Mouse (Mus musculus): Measurements from ENCODE around the gene Camta1.
A peak's percentile ranks its signal among the peaks of the same experiment; 100 is the strongest.

Camta1 gene

GRCm38 (mm10) chr4:151282103-151282502, 579.6 kb downstream of the Camta1 start:
- no peak for DNase-seq (ENCODE audit: inconsistent ontology term)

DNA sequence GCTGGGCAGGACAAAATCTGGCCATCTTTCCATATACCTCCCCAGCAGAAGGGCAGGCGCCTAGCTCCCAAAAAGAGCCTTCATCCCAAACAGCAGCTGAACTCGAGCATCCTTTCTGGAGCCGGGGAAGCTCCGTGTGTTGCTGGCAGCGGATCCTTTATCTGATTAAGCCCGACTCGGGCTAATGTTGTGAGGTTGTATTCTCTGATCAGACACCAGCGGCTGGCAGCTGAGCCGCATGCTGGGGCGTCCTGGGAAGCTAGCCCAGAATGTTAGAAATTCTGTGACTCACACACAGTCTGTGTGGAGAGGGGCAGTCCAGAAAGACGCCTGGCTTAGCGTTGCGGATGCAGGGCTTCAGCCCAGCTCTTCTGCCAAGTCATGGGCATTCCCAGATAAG, 586.4 kb downstream of the Camta1 start:
- peak; percentile 95 for DNase-seq (ENCODE audit: inconsistent ontology term)

GRCm38 (mm10) chr4:151263786-151264414, 597.8 kb downstream of the Camta1 start:
- DNase-seq (ENCODE audit: inconsistent ontology term), result no peak

- no peak for DNase-seq (ENCODE audit: inconsistent ontology term)
Observed at GRCm38 (mm10) chr4:151263052-151263451, 598.6 kb downstream of the Camta1 start.

DNA sequence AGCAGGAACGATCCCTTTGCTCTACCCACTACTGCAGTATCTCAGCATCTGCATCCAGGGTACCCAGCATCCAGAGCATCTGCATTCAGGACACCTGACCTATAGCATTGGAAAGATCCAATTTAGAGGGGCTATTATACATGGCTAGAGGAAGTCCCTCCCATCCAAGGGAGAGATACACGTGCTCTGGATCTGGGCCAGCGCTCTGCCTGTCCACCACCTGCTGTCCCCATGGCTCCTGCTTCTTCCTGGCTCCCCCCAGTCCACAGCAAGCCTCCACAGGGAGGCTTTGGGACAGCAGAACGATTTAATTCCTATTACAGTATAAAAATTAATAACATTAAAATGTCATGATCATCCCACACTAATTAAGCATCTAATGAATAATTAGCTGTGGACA, 605.1 kb downstream of the Camta1 start:
- no peak for DNase-seq (ENCODE audit: inconsistent ontology term)

- DNase-seq (ENCODE audit: inconsistent ontology term), result peak; percentile 51
Observed at GRCm38 (mm10) chr4:151250824-151251223, 610.9 kb downstream of the Camta1 start.

DNA sequence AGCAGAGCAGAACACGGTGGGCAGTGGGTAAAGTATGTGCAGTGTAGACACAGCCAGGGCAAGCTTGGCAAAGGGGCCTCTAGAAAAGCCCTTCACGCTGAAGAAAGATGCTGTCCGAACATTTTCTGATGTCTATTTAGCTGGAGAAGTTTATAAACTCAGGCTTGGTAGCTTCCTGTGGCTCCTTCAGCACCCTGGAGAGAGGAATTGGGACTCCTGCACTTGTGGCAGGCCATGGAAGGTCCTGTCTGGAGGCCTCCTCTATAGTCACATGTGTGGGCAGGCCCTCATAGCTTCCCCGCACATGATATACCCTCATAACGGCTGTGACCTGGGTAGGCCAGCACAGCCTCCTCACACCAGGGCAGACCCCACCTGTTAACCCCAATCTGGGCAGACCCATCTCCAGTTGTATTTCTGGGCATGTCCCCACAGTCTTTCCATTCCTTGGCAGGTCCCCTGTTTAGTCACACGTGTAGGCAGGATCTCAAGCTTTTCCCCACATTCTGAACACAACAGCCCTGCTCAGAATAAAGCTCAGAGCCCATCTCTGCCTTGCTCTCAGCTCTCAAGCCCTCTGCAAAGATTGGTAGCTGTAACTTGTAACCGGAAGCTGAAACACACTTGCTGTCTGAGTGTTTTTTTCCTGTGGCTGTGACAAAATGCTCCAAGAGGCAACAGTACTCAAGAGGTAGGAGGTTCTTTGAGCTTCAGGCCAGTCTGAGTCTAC, 616.4 kb downstream of the Camta1 start:
- no peak for DNase-seq (ENCODE audit: inconsistent ontology term)

GRCm38 (mm10) chr4:151243445-151243844, 618.2 kb downstream of the Camta1 start:
- no peak for DNase-seq (ENCODE audit: inconsistent ontology term)

DNA sequence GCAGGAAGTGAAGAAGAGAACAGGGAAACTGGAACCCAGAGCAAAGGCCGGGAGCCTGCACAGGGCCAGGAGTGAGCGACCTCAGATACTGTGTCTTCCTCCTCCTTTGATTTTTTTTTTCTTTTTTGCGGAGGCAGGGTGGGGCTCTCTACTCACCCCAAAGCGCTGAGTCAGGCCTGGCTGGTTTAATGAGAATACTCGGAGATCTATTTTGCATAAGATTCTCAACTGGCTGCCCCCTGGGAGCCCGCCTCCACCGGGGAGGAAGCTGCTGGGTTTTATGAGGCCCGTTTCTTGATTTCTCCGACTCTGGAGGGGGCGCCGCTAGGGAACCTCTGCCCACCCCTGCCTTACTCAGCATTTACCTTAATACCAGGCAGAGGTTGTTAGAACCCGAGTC, 618.9 kb downstream of the Camta1 start:
- no peak for DNase-seq (ENCODE audit: inconsistent ontology term)

DNA sequence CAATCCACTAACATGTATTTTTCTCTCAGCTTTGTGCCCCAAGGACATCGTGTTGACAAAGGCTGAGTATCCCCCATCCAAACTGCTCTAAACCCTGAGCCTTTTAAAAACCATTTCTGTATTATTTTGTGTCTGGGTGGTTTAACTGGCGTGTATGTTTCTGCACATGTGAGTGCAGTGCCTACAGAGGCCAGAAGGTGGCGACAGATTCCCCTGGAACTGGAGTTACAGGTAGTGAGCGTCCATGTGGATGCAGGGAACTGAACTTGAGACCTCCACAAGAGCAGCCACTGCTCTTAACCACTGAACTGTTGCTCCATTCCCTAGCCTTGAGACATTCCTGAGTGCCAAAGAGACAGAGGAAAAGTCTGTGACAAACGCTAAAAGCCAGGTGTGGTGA, 621.2 kb downstream of the Camta1 start:
- no peak for DNase-seq (ENCODE audit: inconsistent ontology term)

- peak; percentile 40 for DNase-seq (ENCODE audit: inconsistent ontology term)
Observed at GRCm38 (mm10) chr4:151238970-151239684, 622.5 kb downstream of the Camta1 start.

- DNase-seq (ENCODE audit: inconsistent ontology term), result no peak
Observed at GRCm38 (mm10) chr4:151237501-151237900, 624.2 kb downstream of the Camta1 start.

DNA sequence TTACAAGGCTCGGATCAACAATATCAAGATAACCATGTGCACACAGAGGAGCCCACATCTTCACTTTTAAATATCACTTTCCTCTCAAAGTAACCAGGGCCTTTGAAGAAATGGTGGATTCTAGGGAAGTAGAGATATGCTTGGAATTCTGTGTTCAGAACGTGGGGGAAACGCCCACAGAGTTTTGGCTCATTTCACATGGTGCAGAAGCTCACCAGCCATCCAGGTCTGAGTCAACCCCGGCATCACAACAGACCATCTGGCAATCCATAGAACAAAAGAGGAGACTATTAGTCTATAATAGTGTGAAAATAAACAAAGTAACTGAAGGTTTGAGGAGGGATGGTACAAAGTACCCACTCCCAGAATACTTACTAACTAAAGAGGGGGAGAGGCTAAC, 626.7 kb downstream of the Camta1 start:
- peak; percentile 69 for DNase-seq (ENCODE audit: inconsistent ontology term)

- DNase-seq (ENCODE audit: inconsistent ontology term), result no peak
Observed at GRCm38 (mm10) chr4:151232028-151232427, 629.6 kb downstream of the Camta1 start.

DNA sequence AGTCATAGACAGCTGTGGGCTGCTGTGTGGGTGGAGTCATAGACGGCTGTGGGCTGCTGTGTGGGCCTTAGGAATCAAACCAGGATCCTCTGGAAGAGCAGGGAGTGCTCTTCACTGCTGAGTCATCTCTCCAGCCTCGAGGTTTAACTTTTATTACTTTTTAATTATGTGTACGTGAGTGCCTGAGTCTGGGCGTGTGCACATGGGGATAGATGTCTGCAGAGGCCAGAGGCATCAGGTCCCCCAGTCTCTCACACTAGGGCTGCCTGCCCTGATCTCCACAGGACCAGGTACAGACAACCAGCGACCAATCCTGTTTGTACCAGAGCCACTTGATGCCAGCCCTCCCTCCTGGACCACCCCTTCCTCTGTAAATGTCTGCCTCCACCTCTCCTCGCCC, 632.6 kb downstream of the Camta1 start:
- DNase-seq (ENCODE audit: inconsistent ontology term), result no peak

GRCm38 (mm10) chr4:151226496-151226895, 635.2 kb downstream of the Camta1 start:
- no peak for DNase-seq (ENCODE audit: inconsistent ontology term)

DNA sequence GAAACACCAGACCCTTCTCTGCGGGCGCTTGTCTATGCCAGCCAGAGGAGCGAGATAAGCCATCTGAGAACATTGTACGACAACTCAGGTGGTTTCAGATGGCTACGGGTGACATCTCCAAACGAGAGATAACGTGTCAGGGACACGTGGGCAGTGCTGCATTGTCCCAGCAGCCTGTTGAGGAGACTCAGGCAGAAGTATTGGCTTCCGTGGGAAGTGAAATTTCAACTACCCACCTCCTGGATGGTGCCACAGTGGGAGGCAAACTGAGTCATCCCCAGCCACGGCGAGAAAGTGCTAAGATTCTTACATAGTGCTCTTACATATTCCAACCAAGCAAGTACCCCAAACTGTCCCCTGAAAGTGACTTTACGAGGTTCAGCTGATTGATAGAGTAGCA, 637.7 kb downstream of the Camta1 start:
- no peak for DNase-seq (ENCODE audit: inconsistent ontology term)

DNA sequence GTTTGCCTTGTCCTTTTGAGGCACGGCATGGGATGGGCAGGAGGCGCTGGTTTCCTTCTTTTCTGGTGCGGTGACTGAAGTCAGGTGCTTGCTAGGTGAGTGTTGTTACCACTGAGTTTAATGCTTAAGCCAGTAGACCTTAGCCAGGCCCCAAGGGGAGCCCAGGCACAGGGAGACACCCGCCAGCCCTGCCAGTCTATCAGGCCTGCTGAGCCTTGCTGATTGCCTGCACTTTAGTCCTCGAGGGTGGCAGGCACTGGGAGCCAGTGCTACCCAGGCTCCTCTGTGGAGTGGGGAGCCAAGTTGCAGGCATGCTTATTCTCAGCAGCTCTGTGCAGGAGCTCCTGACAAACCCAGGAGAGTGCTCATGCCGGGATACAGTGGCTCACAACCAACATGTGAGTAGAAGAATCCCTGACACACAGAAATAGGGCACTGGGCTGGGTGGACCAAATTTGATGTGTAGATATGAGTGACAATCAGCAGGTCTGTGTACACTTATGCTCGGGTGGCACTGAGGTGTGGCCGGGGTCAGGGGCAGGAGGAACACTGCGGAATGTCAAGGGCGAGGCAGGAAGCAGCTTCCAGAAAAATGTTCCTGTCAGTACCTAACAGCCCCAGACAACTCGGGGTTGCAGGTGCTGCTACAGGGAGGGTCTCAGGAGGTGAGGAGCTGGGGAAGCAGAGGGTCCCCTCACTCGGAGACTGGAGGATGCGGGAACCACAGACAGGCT, 638.2 kb downstream of the Camta1 start:
- DNase-seq (ENCODE audit: inconsistent ontology term), result no peak

GRCm38 (mm10) chr4:151222635-151223034, 639.0 kb downstream of the Camta1 start:
- DNase-seq (ENCODE audit: inconsistent ontology term), result no peak

GRCm38 (mm10) chr4:151216553-151217292, 645.0 kb downstream of the Camta1 start:
- peak; percentile 35 for DNase-seq (ENCODE audit: inconsistent ontology term)

GRCm38 (mm10) chr4:151215866-151216265, 645.8 kb downstream of the Camta1 start:
- DNase-seq (ENCODE audit: inconsistent ontology term), result no peak

Measured in Muller cell, postnatal 12 days (primary cell).